Mouse (Mus musculus) heart, postnatal 0 days (tissue): ENCODE measurements around the gene Klf7. TPM values are rescaled to one million over a fixed set of nuclear protein-coding genes. Genes with fewer than 3 reads are reported as not detected.

Source experiments
- ATAC-seq: fragments of 200-750 bp; cut with Nextera tagmentation; 2 replicates; pipeline ENCODE4 v1.8.0; 2017; ENCODE audit warnings: low read depth, moderate number of reproducible peaks, moderate library complexity; ENCODE audit not compliant: insufficient read depth
- DNase-seq: peaks from one replicate; pipeline ENCODE4 v3.0.0-alpha.2; 2016; ENCODE audit warnings: low spot score
- H3K27ac ChIP-seq: fragments of 300-500 bp; sonication (generic); 2 replicates; pipeline ENCODE4 v1.5.1; 2014; ENCODE audit warnings: low read depth, mild to moderate bottlenecking
- H3K27me3 ChIP-seq: fragments of 300-500 bp; sonication (generic); 2 replicates; pipeline ENCODE4 v1.6.1; 2014; ENCODE audit warnings: low read length, mixed read lengths; ENCODE audit not compliant: control insufficient read depth, insufficient read depth
- H3K36me3 ChIP-seq: fragments of 300-500 bp; sonication (generic); replicated peaks from 2 replicates; pipeline ENCODE4 v1.6.1; 2014; ENCODE audit warnings: low read length, mixed read lengths; ENCODE audit not compliant: control insufficient read depth, insufficient read depth
- H3K4me1 ChIP-seq: fragments of 300-500 bp; sonication (generic); 2 replicates; pipeline ENCODE4 v1.6.1; 2014; ENCODE audit warnings: antibody characterized with exemption; ENCODE audit not compliant: control insufficient read depth, insufficient read depth
- H3K4me2 ChIP-seq: fragments of 300-500 bp; sonication (generic); 2 replicates; pipeline ENCODE4 v1.6.1; 2014; ENCODE audit warnings: low read depth, mild to moderate bottlenecking, low read length, moderate library complexity
- H3K4me3 ChIP-seq: fragments of 300-500 bp; sonication (generic); 2 replicates; pipeline ENCODE4 v1.5.1; 2014; ENCODE audit warnings: low read depth, low read length
- H3K9ac ChIP-seq: fragments of 300-500 bp; sonication (generic); replicated peaks from 2 replicates; pipeline ENCODE4 v1.6.1; 2014; ENCODE audit warnings: low read depth, low read length, mixed read lengths
- H3K9me3 ChIP-seq: fragments of 300-500 bp; sonication (generic); replicated peaks from 2 replicates; pipeline ENCODE4 v1.6.1; 2016; ENCODE audit warnings: low read length; ENCODE audit not compliant: control insufficient read depth
- CTCF ChIP-seq: IDR thresholded peaks from 2 replicates; pipeline ENCODE4 v1.5.1; 2016; ENCODE audit warnings: antibody characterized with exemption, control low read depth, low read depth
- EP300 ChIP-seq: IDR thresholded peaks from 2 replicates; pipeline ENCODE4 v1.6.1; 2016; ENCODE audit warnings: antibody characterized with exemption, low read depth
- WGBS: fragments of 180-500 bp; shearing (Covaris S2); extraction: QIAGEN DNeasy Blood & Tissue Kit; methylation state at CpG from one replicate; pipeline ENCODE4 v1.1.7; 2014; 5-methylcytosine and 5-hydroxymethylcytosine counted together
- polyA plus RNA-seq: library from polyadenylated mRNA; unstranded; fragments of >200 nt; fragmentation: Nextera tagmentation; extraction: Ambion mirVana; gene quantifications from 2 replicates; pipeline ENCODE4 v1.2.1, GENCODE M21; 2015
- total RNA-seq: library from RNA; depleted of rRNA; stranded (reverse); fragments of >200 nt; gene quantifications from 2 replicates; pipeline ENCODE4 v1.2.3, GENCODE M21; 2014; ENCODE audit warnings: low replicate concordance

Klf7 gene
- total and polyA plus RNA-seq, 2 experiments from 2014 or later, result 8.6 to 17.4 TPM

- no peak overlapping the region for H3K9ac ChIP-seq
- TF ChIP-seq EP300 (no peak), CTCF (no peak)
- H3K9me3 ChIP-seq, result no peaks in the 10 kb centered on the region
- no peaks in the 10 kb centered on the region for H3K36me3 ChIP-seq
- H3K4me2 ChIP-seq, result no peak overlapping the region
- no peak for DNase-seq
- ATAC-seq, result no peak
- H3K27me3 ChIP-seq, result no peaks in the 10 kb centered on the region
- H3K27ac ChIP-seq, result no peak overlapping the region; the same call in 1 of the 2 replicates
- peaks cover 13% of the 10 kb centered on the region for H3K4me1 ChIP-seq
- H3K4me3 ChIP-seq, result no peak overlapping the region
- 45% methylated on average over 8 of the region's 8 CpGs for WGBS
These were observed 122.6 kb downstream of the Klf7 start for GRCm38 (mm10) chr1:63999481-63999880.

GRCm38 (mm10) chr1:63998901-63999300 is 123.2 kb downstream of the Klf7 start:
- Histone ChIP-seq H3K4me3 (no peak overlapping the region), H3K4me2 (no peak overlapping the region), H3K36me3 (no peaks in the 10 kb centered on the region), H3K9me3 (no peaks in the 10 kb centered on the region), H3K27me3 (no peaks in the 10 kb centered on the region), H3K4me1 (peaks cover 13% of the 10 kb centered on the region), H3K27ac (no peak overlapping the region), H3K9ac (no peak overlapping the region)
- ATAC-seq, result no peak
- TF ChIP-seq CTCF (no peak), EP300 (no peak)
- no peak for DNase-seq
- WGBS, result 75% methylated on average over 4 of the region's 4 CpGs

DNA sequence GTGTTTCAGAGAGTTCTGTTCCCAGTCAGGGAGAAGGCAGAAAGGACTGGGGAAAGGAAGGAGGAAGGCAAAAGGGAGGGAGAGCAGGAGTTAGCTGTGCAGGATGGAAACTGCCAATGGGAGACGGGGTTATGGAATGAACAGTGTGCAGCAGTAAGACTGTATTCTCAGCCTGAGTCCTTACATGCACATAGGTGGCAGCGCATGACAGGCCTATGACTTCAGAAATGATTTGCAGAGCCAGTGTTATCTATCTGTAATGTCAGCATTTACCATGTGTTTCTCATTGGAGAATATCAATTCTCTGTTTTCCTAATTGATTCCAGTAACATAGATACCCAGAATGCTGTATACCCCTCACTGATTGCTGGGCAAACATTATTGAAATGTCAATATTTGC is 123.9 kb downstream of the Klf7 start:
- ATAC-seq, result no peak
- no peak overlapping the region for H3K4me3 ChIP-seq
- WGBS, result 70% methylated on average over 2 of the region's 2 CpGs

GRCm38 (mm10) chr1:63995828-63996227 is 126.3 kb downstream of the Klf7 start:
- 22% methylated on average over 4 of the region's 4 CpGs for WGBS

More for the DNA sequence above, 123.9 kb downstream of the Klf7 start:
- Histone ChIP-seq H3K27ac (no peak overlapping the region), H3K27me3 (no peaks in the 10 kb centered on the region), H3K4me2 (no peak overlapping the region), H3K9ac (no peak overlapping the region), H3K9me3 (no peaks in the 10 kb centered on the region), H3K4me1 (peaks cover 18% of the 10 kb centered on the region), H3K36me3 (no peaks in the 10 kb centered on the region)
- TF ChIP-seq CTCF (peak; percentile 18; the same call in 1 of the 2 replicates), EP300 (no peak)
- no peak for DNase-seq

GRCm38 (mm10) chr1:63995137-63995492 is 127.0 kb downstream of the Klf7 start:
- ATAC-seq, result no peak
- Histone ChIP-seq H3K4me1 (peaks cover 18% of the 10 kb centered on the region), H3K9ac (no peak overlapping the region), H3K27ac (0 out of 2 replicates have a peak overlapping the region, but pooled peaks have one; percentile 27), H3K9me3 (no peaks in the 10 kb centered on the region), H3K4me2 (no peak overlapping the region), H3K4me3 (no peak overlapping the region), H3K36me3 (no peaks in the 10 kb centered on the region), H3K27me3 (no peaks in the 10 kb centered on the region)
- TF ChIP-seq EP300, result no peak
- TF ChIP-seq CTCF, result no peak
- no peak for DNase-seq
- WGBS, result 59% methylated on average over 5 of the region's 5 CpGs

More at GRCm38 (mm10) chr1:63995828-63996227, 126.3 kb downstream of the Klf7 start:
- Histone ChIP-seq H3K4me3 (no peak overlapping the region), H3K9ac (no peak overlapping the region), H3K9me3 (no peaks in the 10 kb centered on the region), H3K36me3 (no peaks in the 10 kb centered on the region), H3K4me1 (peaks cover 18% of the 10 kb centered on the region), H3K27ac (no peak overlapping the region), H3K27me3 (no peaks in the 10 kb centered on the region), H3K4me2 (no peak overlapping the region)
- DNase-seq, result no peak
- no peak for ATAC-seq
- no peak for TF ChIP-seq EP300
- TF ChIP-seq CTCF, result no peak
